Comparison of ENCODE assay signal across 10 mouse cellular contexts in genomic region chr10:122008370-122008730, GRCm38 (mm10). TPM values are rescaled to one million over a fixed set of nuclear protein-coding genes. Genes with fewer than 3 reads are reported as not detected.
DNase-seq lines count a peak whose midpoint lies in the region; ATAC-seq and TF ChIP-seq lines count a peak whose summit lies in the region.
"Had no signal": no experiment of that assay in that cellular context is flagged by ENCODE, and none has a peak within 500 bp of the region (broad histone marks: within the 10 kb centered on the region; RNA-seq: fewer than 3 reads in every experiment).

No protein-coding gene starts in this region.

- 63% methylated on average over 2 of the region's 2 CpGs for WGBS in cerebellum, adult 2 months
- 39% methylated on average over 2 of the region's 2 CpGs for WGBS in intestine, embryonic 14.5 days
- WGBS in intestine, postnatal 0 days = 62% methylated on average over 2 of the region's 2 CpGs
- 68% methylated on average over 2 of the region's 2 CpGs for WGBS in neural tube, embryonic 13.5 days
- 52% methylated on average over 2 of the region's 2 CpGs for WGBS in stomach, embryonic 16.5 days

- H3K4me2 ChIP-seq in intestine, embryonic 14.5 days (ENCODE audit: low read length) = no peak overlapping the region
- H3K4me2 ChIP-seq in intestine, postnatal 0 days (replicated peaks; ENCODE audit: low read depth) = no peak overlapping the region
- H3K4me2 ChIP-seq in neural tube, embryonic 13.5 days = no peak overlapping the region
- H3K4me2 ChIP-seq in stomach, embryonic 16.5 days (ENCODE audit: low read depth, low read length) = peak overlapping the region; percentile 29; the same call in 1 of the 2 replicates

- no peak for ATAC-seq in intestine, embryonic 14.5 days (replicated peaks; ENCODE audit: low FRiP score, low TSS enrichment, low read depth)
- no peak for ATAC-seq in intestine, postnatal 0 days
- no peak for ATAC-seq in neural tube, embryonic 13.5 days (ENCODE audit: low read depth)
- ATAC-seq in stomach, embryonic 16.5 days (ENCODE audit: insufficient read depth, low FRiP score) = no peak
- no peak; the same call in none of the 2 replicates for ATAC-seq in megakaryocyte progenitor cell, adult 5-6 weeks (replicated peaks; ENCODE audit: poor library complexity)

- TF ChIP-seq CTCF in cerebellum, adult 2 months (IDR thresholded peaks at IDR 0.05; ENCODE audit: borderline replicate concordance, insufficient read depth, low read depth, low read length) = no peak
- no peak for TF ChIP-seq CTCF in intestine, postnatal 0 days (IDR thresholded peaks at IDR 0.05; ENCODE audit: low read depth)

- no peak overlapping the region for H3K9ac ChIP-seq in intestine, embryonic 14.5 days (ENCODE audit: low read length)
- no peak overlapping the region for H3K9ac ChIP-seq in intestine, postnatal 0 days (ENCODE audit: low read depth, low read length)
- H3K9ac ChIP-seq in neural tube, embryonic 13.5 days = no peak overlapping the region
- H3K9ac ChIP-seq in stomach, embryonic 16.5 days (ENCODE audit: low read length) = no peak overlapping the region
- H3K9ac ChIP-seq: embryonic facial prominence, embryonic 15.5 days had no signal

- H3K4me1 ChIP-seq in cerebellum, adult 2 months (ENCODE audit: control insufficient read depth, insufficient read depth, low read length) = 0 out of 2 replicates have a peak, but pooled peaks cover 3% of the 10 kb centered on the region
- peaks cover 38% of the 10 kb centered on the region for H3K4me1 ChIP-seq in intestine, embryonic 14.5 days (replicated peaks; ENCODE audit: control insufficient read depth, insufficient read depth, low read length)
- H3K4me1 ChIP-seq in intestine, postnatal 0 days (replicated peaks; ENCODE audit: control insufficient read depth, insufficient read depth, low read length) = no peaks in the 10 kb centered on the region
- H3K4me1 ChIP-seq in neural tube, embryonic 13.5 days (replicated peaks) = peaks cover 46% of the 10 kb centered on the region
- peaks cover 29% of the 10 kb centered on the region for H3K4me1 ChIP-seq in stomach, embryonic 16.5 days (ENCODE audit: control insufficient read depth, insufficient read depth, low read length)

- no peaks in the 10 kb centered on the region for H3K9me3 ChIP-seq in intestine, embryonic 14.5 days (ENCODE audit: control insufficient read depth, low read length)
- no peaks in the 10 kb centered on the region for H3K9me3 ChIP-seq in intestine, postnatal 0 days (ENCODE audit: control insufficient read depth)
- no peaks in the 10 kb centered on the region for H3K9me3 ChIP-seq in neural tube, embryonic 13.5 days
- H3K9me3 ChIP-seq in stomach, embryonic 16.5 days (replicated peaks; ENCODE audit: control insufficient read depth, low read length) = no peaks in the 10 kb centered on the region
- H3K9me3 ChIP-seq: embryonic facial prominence, embryonic 15.5 days had no signal

- no peaks in the 10 kb centered on the region for H3K27me3 ChIP-seq in cerebellum, adult 2 months (ENCODE audit: control insufficient read depth, insufficient read depth, low read length)
- H3K27me3 ChIP-seq in intestine, embryonic 14.5 days (replicated peaks; ENCODE audit: control insufficient read depth, insufficient read depth, low read length) = no peaks in the 10 kb centered on the region
- no peaks in the 10 kb centered on the region for H3K27me3 ChIP-seq in intestine, postnatal 0 days (replicated peaks; ENCODE audit: control insufficient read depth, insufficient read depth, low read length)
- no peaks in the 10 kb centered on the region for H3K27me3 ChIP-seq in neural tube, embryonic 13.5 days
- no peaks in the 10 kb centered on the region for H3K27me3 ChIP-seq in stomach, embryonic 16.5 days (ENCODE audit: control insufficient read depth, insufficient read depth, low read length)
- H3K27me3 ChIP-seq: embryonic facial prominence, embryonic 15.5 days had no signal

- no peaks in the 10 kb centered on the region for H3K36me3 ChIP-seq in intestine, embryonic 14.5 days (ENCODE audit: control insufficient read depth, insufficient read depth, low read length)
- H3K36me3 ChIP-seq in intestine, postnatal 0 days (ENCODE audit: control insufficient read depth, insufficient read depth) = no peaks in the 10 kb centered on the region
- no peaks in the 10 kb centered on the region for H3K36me3 ChIP-seq in neural tube, embryonic 13.5 days
- no peaks in the 10 kb centered on the region for H3K36me3 ChIP-seq in stomach, embryonic 16.5 days (ENCODE audit: control insufficient read depth, insufficient read depth, low read length)
- H3K36me3 ChIP-seq: embryonic facial prominence, embryonic 15.5 days had no signal

- no peak for TF ChIP-seq POLR2A in cerebellum, adult 2 months (IDR thresholded peaks at IDR 0.05; ENCODE audit: borderline replicate concordance, insufficient read depth, low read length)

- peak overlapping the region; percentile 13; the same call in 1 of the 2 replicates for H3K27ac ChIP-seq in cerebellum, adult 2 months (ENCODE audit: insufficient read depth, low read length)
- peak overlapping the region; percentile 47 for H3K27ac ChIP-seq in intestine, embryonic 14.5 days (ENCODE audit: low read depth)
- no peak overlapping the region for H3K27ac ChIP-seq in intestine, postnatal 0 days (ENCODE audit: low read depth, low read length)
- peak overlapping the region; percentile 49 for H3K27ac ChIP-seq in neural tube, embryonic 13.5 days (replicated peaks)
- peak overlapping the region; percentile 39; the same call in 1 of the 2 replicates for H3K27ac ChIP-seq in stomach, embryonic 16.5 days (ENCODE audit: low read length)

- DNase-seq in cerebellum, adult 2 months = no peak
- no peak for DNase-seq in cerebellum, postnatal 4 days (ENCODE audit: low spot score in 2 of 2)
- no peak for DNase-seq in intestine, embryonic 14.5 days (ENCODE audit: low spot score)
- DNase-seq in neural tube, embryonic 10.5 days (ENCODE audit: extremely low spot score, low spot score) = no peak

- no peak overlapping the region for H3K4me3 ChIP-seq in cerebellum, adult 2 months (replicated peaks; ENCODE audit: insufficient read depth, low read depth, low read length)
- H3K4me3 ChIP-seq in intestine, embryonic 14.5 days (ENCODE audit: low read depth, low read length) = no peak overlapping the region
- H3K4me3 ChIP-seq in intestine, postnatal 0 days (ENCODE audit: low read depth, low read length) = no peak overlapping the region
- no peak overlapping the region for H3K4me3 ChIP-seq in neural tube, embryonic 13.5 days
- H3K4me3 ChIP-seq in stomach, embryonic 16.5 days (replicated peaks; ENCODE audit: low read length) = no peak overlapping the region
- H3K4me3 ChIP-seq: embryonic facial prominence, embryonic 15.5 days had no signal

RNA-seq across cellular contexts. Expression of gene Srgap1, which starts 38.8 kb away (rescaled TPM):
- polyA plus RNA-seq in cerebellum, adult 2 months (2012; rRNA removed) = 18.5 and 18.7 TPM in 2 replicates
- 8.4 and 8.7 TPM in 2 replicates for polyA plus RNA-seq in intestine, embryonic 14.5 days (2014; fragmentation: Nextera tagmentation; extraction: Ambion mirVana)
- polyA plus RNA-seq in intestine, postnatal 0 days (2015; fragmentation: Nextera tagmentation; extraction: Ambion mirVana) = 2.6 and 3.3 TPM in 2 replicates
- 38.8 and 39.9 TPM in 2 replicates for polyA plus RNA-seq in neural tube, embryonic 13.5 days (2015; fragmentation: Nextera tagmentation; extraction: Ambion mirVana)
- polyA plus RNA-seq in stomach, embryonic 16.5 days (2015; fragmentation: Nextera tagmentation; extraction: Ambion mirVana) = 5.6 and 6.0 TPM in 2 replicates
- total RNA-seq in megakaryocyte progenitor cell, adult 5-6 weeks (2015) = 0.07 and 0.90 TPM in 2 replicates
- total RNA-seq in megakaryocyte progenitor cell, adult 5-6 weeks (2017) = 0.07 TPM in 1 of 2 replicates, not detected in the other
- total RNA-seq: monocyte, adult 5-6 weeks had no signal
